Mouse (Mus musculus) testis, postnatal 14 days (tissue): ENCODE results near the gene Mgat3.

Source experiments
- DNase-seq: peaks from one replicate; pipeline ENCODE4 v3.0.0; 2021; ENCODE audit warnings: low spot score

Mgat3 gene

GRCm38 (mm10) chr15:80261100-80261499 is 87.6 kb downstream of the Mgat3 start:
- DNase-seq: no peak

DNA sequence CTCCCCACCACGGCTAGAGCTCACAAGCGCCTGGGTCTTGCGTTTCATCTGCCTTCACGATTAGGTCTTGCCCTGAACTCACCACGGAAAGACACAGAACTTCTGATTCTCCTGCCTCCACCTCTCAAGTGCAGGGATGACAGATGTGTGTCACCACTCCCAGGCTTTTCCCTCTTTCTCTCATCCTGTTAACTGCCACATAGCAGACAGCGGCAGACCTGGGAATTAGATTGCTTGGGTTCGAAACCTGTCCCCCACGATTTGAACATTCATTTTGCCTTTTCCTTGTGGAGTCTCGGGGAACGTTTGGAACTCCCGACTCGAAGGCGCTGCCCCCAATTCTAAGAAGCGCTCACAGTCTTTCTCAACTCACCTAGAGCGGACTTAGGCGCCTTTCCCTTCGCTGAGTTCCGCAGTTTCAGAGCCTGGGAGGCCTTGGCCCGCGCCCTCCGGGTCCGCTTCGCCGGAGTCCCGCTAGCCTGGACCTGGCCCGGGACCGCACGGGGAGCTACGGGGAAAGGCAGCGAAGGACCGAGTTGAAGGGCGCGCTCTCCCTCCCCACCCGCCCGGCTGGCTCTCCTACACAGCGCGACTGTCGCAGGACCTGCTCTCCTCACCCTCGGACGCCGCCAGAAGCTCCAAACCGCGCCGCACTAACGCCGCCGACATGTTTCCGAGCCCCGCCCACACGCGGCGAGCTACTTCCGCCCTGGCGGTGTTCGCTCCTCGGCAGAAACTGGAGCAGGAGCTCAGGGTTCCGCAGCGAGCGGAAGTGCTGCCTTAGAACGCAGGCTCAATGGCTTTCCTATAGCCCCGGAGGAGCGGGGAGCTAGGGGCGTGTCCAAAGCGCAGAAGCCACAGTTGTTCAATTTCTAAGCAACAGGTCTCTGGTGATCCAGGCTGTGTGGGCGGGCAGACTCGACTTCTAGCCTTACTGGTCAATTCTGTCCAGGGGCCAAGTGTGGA is 90.4 kb downstream of the Mgat3 start, which contains the start of gene Rps19bp1:
TSS of gene Rps19bp1 (minus strand) at position 706 of the 966 bp plus-strand sequence.
- DNase-seq: peak; percentile 90
